12 mouse cellular contexts compared by ENCODE assay signal in genomic region chr8:56094385-56094784, GRCm38 (mm10).
"Had no signal": no experiment of that assay in that cellular context is flagged by ENCODE, and none has a peak within 500 bp of the region (broad histone marks: within the 10 kb centered on the region; RNA-seq: fewer than 3 reads in every experiment).

No protein-coding gene starts in this region.

- H3K27me3 ChIP-seq: limb, embryonic 13.5 days; liver, embryonic 13.5 days; neural tube, embryonic 15.5 days had no signal

- H3K4me1 ChIP-seq: limb, embryonic 13.5 days; liver, embryonic 13.5 days; neural tube, embryonic 15.5 days had no signal

- H3K4me2 ChIP-seq: hindbrain, embryonic 14.5 days; limb, embryonic 13.5 days; liver, embryonic 13.5 days; neural tube, embryonic 15.5 days had no signal

- ATAC-seq: intestine, embryonic 16.5 days had no signal

- H3K9ac ChIP-seq: hindbrain, embryonic 14.5 days; limb, embryonic 13.5 days; liver, embryonic 13.5 days; neural tube, embryonic 15.5 days had no signal

- H3K27ac ChIP-seq: hindbrain, embryonic 14.5 days; limb, embryonic 13.5 days; liver, embryonic 13.5 days; neural tube, embryonic 15.5 days; stomach, postnatal 0 days had no signal

- H3K9me3 ChIP-seq: limb, embryonic 13.5 days; liver, embryonic 13.5 days; neural tube, embryonic 15.5 days had no signal

- H3K4me3 ChIP-seq: limb, embryonic 13.5 days; liver, embryonic 13.5 days; myocyte; neural tube, embryonic 15.5 days had no signal

- H3K36me3 ChIP-seq: limb, embryonic 13.5 days; liver, embryonic 13.5 days; neural tube, embryonic 15.5 days had no signal

- DNase-seq: layer of hippocampus, adult 9-11 months; layer of hippocampus, postnatal 36 days; liver, embryonic 13.5 days; lung, adult 18-20 months; midbrain, embryonic 14.5 days; thymus, postnatal 14 days had no signal
